Mouse (Mus musculus) brain, embryonic 14.5 days (tissue): ENCODE results near the gene Cplx1.

Experiments used
- CTCF ChIP-seq: fragments of 200-500 bp; IDR thresholded peaks from 2 replicates; pipeline ENCODE4 v1.5.1; 2012; ENCODE audit warnings: inconsistent platforms, mild to moderate bottlenecking, moderate library complexity, borderline replicate concordance; ENCODE audit not compliant: insufficient read depth, insufficient read length; ENCODE audit errors: extremely low read depth
- POLR2A ChIP-seq: fragments of 200-500 bp; IDR thresholded peaks from 2 replicates; pipeline ENCODE4 v1.6.1; 2012; ENCODE audit warnings: mild to moderate bottlenecking, inconsistent platforms, borderline replicate concordance; ENCODE audit not compliant: poor library complexity, insufficient read depth, insufficient read length, severe bottlenecking; ENCODE audit errors: extremely low read depth

DNA sequence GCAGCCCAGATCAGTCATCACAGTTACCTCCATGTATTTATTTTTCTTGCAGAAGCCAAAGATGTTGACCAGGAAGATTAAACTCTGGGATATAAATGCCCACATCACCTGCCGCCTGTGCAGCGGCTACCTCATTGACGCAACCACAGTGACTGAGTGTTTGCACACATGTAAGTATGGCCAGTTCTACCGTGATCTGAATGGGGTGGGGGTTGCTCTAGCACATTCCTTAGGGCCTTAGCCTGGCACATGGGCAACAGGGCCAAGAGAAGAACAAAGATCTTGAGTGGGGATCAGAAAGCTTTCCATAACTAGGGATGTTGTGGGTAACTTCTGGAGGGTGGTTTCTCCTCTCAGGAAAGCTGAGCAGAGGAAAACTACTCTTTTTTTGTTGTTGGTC lies 76.1 kb downstream of the Cplx1 start:
- TF ChIP-seq POLR2A (no peak), CTCF (no peak)
